Mouse (Mus musculus): Measurements from ENCODE around the gene Pan2.

DNA sequence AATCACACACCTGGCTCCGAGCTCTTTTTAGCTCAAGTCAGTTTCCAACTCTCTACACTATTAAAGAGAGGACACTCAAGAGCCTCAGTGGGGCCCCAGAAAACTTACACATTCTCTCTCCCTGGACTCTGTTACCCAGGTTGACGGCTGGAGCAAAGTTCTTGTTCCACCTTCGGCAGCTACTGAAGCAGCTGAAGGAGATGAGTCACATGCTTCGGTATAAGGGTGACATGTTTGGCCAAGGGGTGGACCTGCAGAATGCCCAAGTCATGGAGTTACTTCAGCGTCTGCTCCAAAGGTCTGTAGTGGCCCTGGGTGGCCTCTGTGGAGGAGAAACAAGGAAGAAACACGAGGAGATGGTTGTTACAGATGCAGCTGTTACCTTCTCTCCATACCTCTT, 22.2 kb upstream of the Pan2 start:
- TF ChIP-seq CTCF (conservative IDR thresholded peaks at IDR 0.05; ENCODE audit: low read length) (no peak), POU5F1 (IDR thresholded peaks at IDR 0.05; ENCODE audit: borderline replicate concordance, low read length) (no peak), NANOG (IDR thresholded peaks at IDR 0.05; ENCODE audit: borderline replicate concordance, low read length) (no peak)
